Mouse (Mus musculus) forebrain, embryonic 14.5 days (tissue): Measurements from ENCODE around the gene Pah. TPM values are rescaled to one million over a fixed set of nuclear protein-coding genes. Genes with fewer than 3 reads are reported as not detected.

Experiments used
- ATAC-seq: fragments of 200-750 bp; cut with Nextera tagmentation; 2 replicates; pipeline ENCODE4 v1.8.0; 2017; ENCODE audit warnings: mild to moderate bottlenecking, moderate library complexity
- DNase-seq: peaks from one replicate; pipeline ENCODE4 v3.0.0-alpha.2; 2015; ENCODE audit warnings: low spot score
- H3K27ac ChIP-seq: fragments of 300-500 bp; sonication (generic); 2 replicates; pipeline ENCODE4 v1.5.1; 2014; ENCODE audit warnings: low read depth, mild to moderate bottlenecking, control low read depth, low read length, moderate library complexity
- H3K27me3 ChIP-seq: fragments of 300-500 bp; sonication (generic); replicated peaks from 2 replicates; pipeline ENCODE4 v1.6.1; 2014; ENCODE audit warnings: low read length, control low read depth, mixed read lengths; ENCODE audit not compliant: control insufficient read depth, insufficient read depth
- H3K36me3 ChIP-seq: fragments of 300-500 bp; sonication (generic); 2 replicates; pipeline ENCODE4 v1.6.1; 2014; ENCODE audit warnings: low read length, control low read depth; ENCODE audit not compliant: control insufficient read depth, insufficient read depth
- H3K4me1 ChIP-seq: fragments of 300-500 bp; sonication (generic); 2 replicates; pipeline ENCODE4 v1.6.1; 2014; ENCODE audit warnings: antibody characterized with exemption, low read length, control low read depth; ENCODE audit not compliant: control insufficient read depth, insufficient read depth
- H3K4me2 ChIP-seq: fragments of 300-500 bp; sonication (generic); 2 replicates; pipeline ENCODE4 v1.6.1; 2014; ENCODE audit warnings: mild to moderate bottlenecking, control low read depth, low read length
- H3K4me3 ChIP-seq: fragments of 300-500 bp; sonication (generic); 2 replicates; pipeline ENCODE4 v1.5.1; 2014; ENCODE audit warnings: low read depth, low read length, control low read depth
- H3K9ac ChIP-seq: fragments of 300-500 bp; sonication (generic); 2 replicates; pipeline ENCODE4 v1.6.1; 2014; ENCODE audit warnings: mild to moderate bottlenecking, low read length, control low read depth, moderate library complexity
- H3K9me3 ChIP-seq: fragments of 300-500 bp; sonication (generic); replicated peaks from 2 replicates; pipeline ENCODE4 v1.6.1; 2016; ENCODE audit warnings: low read length, control low read depth, mixed read lengths; ENCODE audit not compliant: control insufficient read depth
- WGBS: fragments of 180-500 bp; shearing (Covaris S2); extraction: QIAGEN DNeasy Blood & Tissue Kit; methylation state at CpG from one replicate; pipeline ENCODE4 v1.1.7; 2014; 5-methylcytosine and 5-hydroxymethylcytosine counted together
- polyA plus RNA-seq: library from polyadenylated mRNA; unstranded; fragments of >200 nt; fragmentation: Nextera tagmentation; extraction: Ambion mirVana; gene quantifications from 2 replicates; pipeline ENCODE4 v1.2.1, GENCODE M21; 2014

Gene Pah
- polyA plus RNA-seq, 1 experiment from 2014 or later, result not detected

DNA sequence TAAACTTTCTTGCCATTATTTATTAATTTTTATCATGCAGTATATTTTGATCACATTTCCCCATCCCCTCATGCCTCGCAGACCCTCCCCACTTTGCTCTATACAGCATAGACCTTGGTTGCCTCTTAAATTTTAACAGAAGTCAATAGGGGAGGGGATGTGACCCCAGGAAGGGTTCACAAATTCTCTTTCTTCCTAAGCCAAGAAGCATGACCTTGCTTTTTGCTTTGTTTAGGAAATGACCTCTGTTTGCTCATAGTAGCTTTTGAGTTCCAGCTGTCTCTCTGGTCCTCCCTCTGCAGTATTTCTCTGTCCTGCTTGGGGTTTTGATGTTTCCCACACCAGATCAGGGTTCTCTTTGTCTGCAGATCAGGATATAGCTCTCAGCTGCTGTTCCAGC is 12.6 kb downstream of the Pah start:
- ATAC-seq, result no peak
- 94% methylated on average over 1 of the region's 1 CpGs for whole genome bisulfite sequencing
- H3K27me3 ChIP-seq, result no peaks in the 10 kb centered on the region
- DNase-seq, result no peak
- no peaks in the 10 kb centered on the region for H3K36me3 ChIP-seq
- no peak overlapping the region for H3K27ac ChIP-seq
- no peaks in the 10 kb centered on the region for H3K9me3 ChIP-seq
- no peak overlapping the region for H3K9ac ChIP-seq
- H3K4me1 ChIP-seq, result no peaks in the 10 kb centered on the region
- H3K4me2 ChIP-seq, result no peak overlapping the region
- no peak overlapping the region for H3K4me3 ChIP-seq

DNA sequence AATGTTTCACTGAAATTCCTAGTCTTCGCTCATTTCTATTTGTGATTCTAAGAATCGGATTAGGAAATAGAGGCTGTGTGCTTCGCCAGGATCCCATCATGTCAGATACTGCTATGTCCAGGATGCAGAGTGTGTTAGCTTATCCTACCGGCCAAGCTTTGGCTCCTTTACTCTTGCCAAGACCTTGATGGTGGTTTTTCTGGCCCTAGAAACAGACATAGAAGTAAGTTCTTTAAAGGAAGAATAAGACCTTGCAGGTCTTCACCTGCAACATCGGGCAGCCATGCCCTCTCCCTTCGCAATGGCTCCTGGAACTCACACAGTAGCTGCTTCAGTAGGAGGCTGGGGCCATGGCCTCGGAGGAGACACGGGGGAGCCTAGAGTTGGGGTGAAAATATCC is 24.2 kb downstream of the Pah start:
- Histone ChIP-seq H3K4me3 (no peak overlapping the region), H3K9me3 (no peaks in the 10 kb centered on the region), H3K9ac (no peak overlapping the region), H3K4me1 (no peaks in the 10 kb centered on the region), H3K36me3 (no peaks in the 10 kb centered on the region), H3K27me3 (no peaks in the 10 kb centered on the region; the same call in 1 of the 2 replicates), H3K27ac (no peak overlapping the region), H3K4me2 (no peak overlapping the region)
- 89% methylated on average over 8 of the region's 8 CpGs for WGBS
- ATAC-seq (no peak), DNase-seq (no peak)

DNA sequence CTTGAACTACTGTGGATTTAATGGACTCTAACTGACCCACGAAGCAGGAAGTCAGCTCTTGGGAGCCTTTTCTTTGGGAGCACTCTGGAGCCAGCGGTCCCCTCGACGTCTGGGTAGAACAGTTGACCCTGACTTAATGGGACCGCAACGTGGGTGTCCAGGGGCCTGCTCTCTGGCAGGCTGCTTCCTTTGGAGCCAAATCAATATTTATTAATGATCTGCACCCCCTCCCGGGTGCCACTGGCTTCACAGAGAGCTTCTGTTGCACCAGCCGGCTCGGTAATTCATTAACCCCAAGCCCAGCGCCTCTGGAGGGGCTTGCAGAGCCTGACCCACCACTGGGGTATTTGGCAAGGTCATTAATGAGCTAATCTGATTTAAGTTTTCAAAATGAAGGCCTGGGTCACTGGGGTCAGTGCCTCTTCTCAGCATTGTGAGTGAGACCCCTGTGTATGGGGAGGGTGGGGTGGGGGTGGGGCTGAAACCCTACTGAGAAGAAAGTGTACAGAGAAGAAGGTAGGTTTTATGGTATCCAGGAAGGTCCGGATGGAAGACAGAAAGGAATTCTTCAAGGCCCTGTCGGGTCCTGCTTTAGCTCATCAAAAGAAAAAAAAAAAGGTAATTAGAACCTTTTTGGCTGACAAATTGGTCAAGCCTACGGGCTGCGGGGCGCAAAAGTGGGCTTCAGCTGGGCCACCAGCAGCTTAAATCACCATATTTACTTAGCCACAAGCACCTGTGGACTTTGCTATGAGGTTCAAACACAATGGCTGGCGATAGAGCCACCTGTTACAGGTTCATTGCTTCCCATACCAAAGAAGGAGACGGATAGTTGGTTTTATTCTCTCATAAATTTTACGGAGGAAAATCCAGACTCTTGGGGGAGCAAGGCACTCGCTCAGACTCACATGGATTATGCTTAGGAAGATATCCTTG is 25.0 kb downstream of the Pah start:
- 28% methylated on average over 19 of the region's 19 CpGs for WGBS
- no peak for DNase-seq
- no peak overlapping the region for H3K4me2 ChIP-seq
- ATAC-seq, result no peak
- no peak overlapping the region for H3K9ac ChIP-seq
- no peaks in the 10 kb centered on the region for H3K4me1 ChIP-seq
- no peak overlapping the region for H3K4me3 ChIP-seq
- no peaks in the 10 kb centered on the region for H3K9me3 ChIP-seq
- no peaks in the 10 kb centered on the region for H3K36me3 ChIP-seq
- no peak overlapping the region for H3K27ac ChIP-seq
- peaks cover under 1% of the 10 kb centered on the region; the same call in 1 of the 2 replicates for H3K27me3 ChIP-seq

DNA sequence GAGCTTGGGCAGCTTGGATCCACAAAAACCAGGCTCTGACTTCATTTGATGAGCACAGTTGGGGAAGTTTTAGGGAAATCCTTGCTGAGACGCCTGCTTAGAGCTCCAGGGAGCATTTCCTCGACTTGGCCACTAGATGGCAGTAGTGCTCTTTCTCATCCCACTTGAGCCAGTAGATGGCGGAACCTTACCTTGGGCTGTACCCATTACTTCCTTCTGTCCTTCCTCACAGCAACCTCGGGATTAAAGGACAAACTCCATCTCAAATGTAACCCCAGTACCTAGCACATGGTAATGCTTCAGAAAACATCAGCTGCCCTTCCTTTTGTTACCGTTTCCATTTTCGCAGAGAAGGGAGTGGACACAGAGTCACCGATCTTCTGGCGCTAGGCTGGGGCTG is 31.1 kb downstream of the Pah start:
- no peaks in the 10 kb centered on the region for H3K4me1 ChIP-seq
- no peaks in the 10 kb centered on the region for H3K9me3 ChIP-seq
- H3K36me3 ChIP-seq, result no peaks in the 10 kb centered on the region
- 26% methylated on average over 8 of the region's 8 CpGs for WGBS
- DNase-seq, result peak; percentile 84
- no peak overlapping the region for H3K4me3 ChIP-seq
- H3K4me2 ChIP-seq, result no peak overlapping the region
- H3K27ac ChIP-seq, result no peak overlapping the region
- no peak overlapping the region for H3K9ac ChIP-seq
- H3K27me3 ChIP-seq, result peaks cover 7% of the 10 kb centered on the region; the same call in 1 of the 2 replicates
- ATAC-seq, result peak; percentile 89

DNA sequence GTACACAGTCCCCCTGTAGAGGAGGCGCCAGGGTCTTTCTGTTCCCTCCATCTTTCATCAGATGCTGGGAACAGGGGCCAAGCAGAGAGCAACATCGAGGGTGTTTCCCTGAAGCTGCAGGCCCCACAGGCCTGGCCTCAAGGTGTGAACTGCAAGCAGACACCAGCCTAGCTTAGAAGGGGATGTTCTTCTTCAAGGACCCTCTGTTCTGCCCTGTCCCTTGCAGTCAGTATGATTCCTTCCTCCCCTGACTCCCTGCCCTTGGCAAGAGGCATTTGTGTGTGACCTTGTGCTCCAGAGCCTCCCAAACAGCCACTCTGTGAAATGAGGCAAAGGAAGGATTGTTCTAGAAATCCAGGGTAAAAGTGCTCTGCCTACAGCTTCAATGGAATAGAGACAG is 34.8 kb downstream of the Pah start:
- Histone ChIP-seq H3K9me3 (no peaks in the 10 kb centered on the region), H3K9ac (no peak overlapping the region), H3K4me3 (no peak overlapping the region), H3K36me3 (no peaks in the 10 kb centered on the region), H3K4me2 (no peak overlapping the region), H3K27ac (no peak overlapping the region), H3K27me3 (peaks cover 7% of the 10 kb centered on the region; the same call in 1 of the 2 replicates), H3K4me1 (no peaks in the 10 kb centered on the region)
- 76% methylated on average over 2 of the region's 2 CpGs for WGBS
- no peak for DNase-seq
- ATAC-seq, result no peak

DNA sequence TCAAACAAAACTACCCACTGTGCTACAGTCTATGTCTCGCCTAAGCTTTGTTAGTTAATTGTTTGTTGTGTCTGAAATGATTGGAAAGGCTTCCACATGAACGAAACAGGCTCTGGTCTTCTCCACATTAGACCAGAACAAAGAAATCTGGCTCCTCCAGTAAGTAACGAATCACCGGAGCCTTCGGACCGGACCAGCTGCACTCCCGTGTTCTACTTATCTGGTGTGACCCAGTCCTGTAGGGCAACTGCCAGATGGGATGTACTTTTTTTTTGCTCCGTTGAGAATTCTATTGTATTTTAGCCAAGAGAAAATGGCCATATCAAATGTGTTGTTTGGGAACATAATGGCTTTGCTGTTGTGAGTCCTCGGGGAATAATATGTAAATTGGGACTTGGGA is 42.2 kb downstream of the Pah start:
- Histone ChIP-seq H3K9ac (no peak overlapping the region), H3K4me1 (no peaks in the 10 kb centered on the region), H3K27me3 (no peaks in the 10 kb centered on the region), H3K36me3 (no peaks in the 10 kb centered on the region), H3K4me2 (no peak overlapping the region), H3K27ac (no peak overlapping the region), H3K4me3 (no peak overlapping the region), H3K9me3 (no peaks in the 10 kb centered on the region)
- no peak for DNase-seq
- ATAC-seq, result no peak
- WGBS, result 62% methylated on average over 9 of the region's 9 CpGs

DNA sequence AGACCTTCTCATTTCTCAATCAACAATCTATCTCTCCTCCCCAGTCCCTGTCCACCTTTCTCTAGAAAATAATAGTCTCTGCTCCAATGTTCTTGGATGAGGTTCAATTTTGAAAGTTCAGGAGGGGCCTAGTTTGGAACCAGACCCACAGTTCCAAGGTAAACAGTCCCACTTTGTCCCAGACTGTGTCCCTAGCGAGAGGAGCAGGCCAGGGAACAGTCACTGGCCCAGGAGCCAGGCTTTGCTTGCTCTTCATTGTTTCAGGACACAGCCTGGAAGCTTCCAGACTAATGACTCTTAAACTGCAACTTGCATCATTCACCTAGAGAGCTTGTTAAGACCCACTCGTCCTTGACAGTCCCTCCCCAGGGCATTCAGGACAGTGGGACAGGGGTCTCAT is 44.1 kb downstream of the Pah start:
- ATAC-seq, result no peak
- Histone ChIP-seq H3K4me2 (no peak overlapping the region), H3K4me3 (no peak overlapping the region), H3K27me3 (no peaks in the 10 kb centered on the region), H3K27ac (no peak overlapping the region), H3K9me3 (no peaks in the 10 kb centered on the region), H3K36me3 (no peaks in the 10 kb centered on the region), H3K9ac (no peak overlapping the region), H3K4me1 (no peaks in the 10 kb centered on the region)
- 44% methylated on average over 2 of the region's 2 CpGs for WGBS
- DNase-seq, result no peak

DNA sequence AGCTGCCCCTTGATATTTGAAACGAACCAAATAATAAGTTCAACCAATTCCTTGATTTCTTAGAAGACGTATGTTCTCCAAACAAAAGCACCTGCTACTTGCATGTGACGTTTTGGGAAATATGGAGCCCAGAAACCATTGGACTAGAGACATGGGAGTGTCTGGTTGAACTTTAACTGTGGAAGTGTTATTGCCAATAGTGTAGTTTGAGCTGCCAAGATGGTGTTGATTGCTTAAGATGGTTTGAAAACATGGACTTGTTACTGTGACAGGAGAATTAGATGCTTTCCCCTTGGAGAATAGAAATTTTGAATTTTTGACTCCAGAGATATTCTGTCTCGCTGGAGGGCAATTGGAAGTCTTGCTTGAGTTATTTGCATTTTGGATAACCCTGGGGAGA is 50.9 kb downstream of the Pah start:
- no peak for DNase-seq
- H3K9ac ChIP-seq, result no peak overlapping the region
- 88% methylated on average over 4 of the region's 4 CpGs for WGBS

DNA sequence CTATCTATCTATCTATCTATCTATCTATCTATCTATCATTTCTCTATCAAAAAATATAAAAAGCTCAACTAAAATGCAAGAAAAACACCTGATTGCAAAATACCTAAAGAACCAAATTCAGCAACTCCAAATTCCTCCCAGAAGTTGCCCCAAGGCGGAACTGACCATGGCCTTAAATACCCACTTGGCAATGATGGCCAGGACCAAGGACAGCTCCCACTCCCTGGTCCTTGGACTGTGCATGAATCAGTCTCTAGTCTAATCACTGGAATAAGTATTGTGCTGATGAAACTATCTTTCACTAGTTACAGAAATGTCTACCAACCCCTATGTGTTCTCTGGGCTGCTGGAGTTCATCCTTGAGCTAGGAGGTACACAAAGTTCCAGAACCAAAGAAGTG is 65.1 kb downstream of the Pah start:
- H3K9ac ChIP-seq, result no peak overlapping the region
- DNase-seq (no peak), ATAC-seq (no peak)
- WGBS, result 74% methylated on average over 1 of the region's 1 CpGs
- no peak overlapping the region for H3K4me3 ChIP-seq
- H3K27me3 ChIP-seq, result no peaks in the 10 kb centered on the region
- no peaks in the 10 kb centered on the region for H3K9me3 ChIP-seq
- H3K4me1 ChIP-seq, result no peaks in the 10 kb centered on the region
- H3K27ac ChIP-seq, result no peak overlapping the region
- H3K36me3 ChIP-seq, result no peaks in the 10 kb centered on the region
- H3K4me2 ChIP-seq, result no peak overlapping the region

More for the DNA sequence above, 50.9 kb downstream of the Pah start:
- no peaks in the 10 kb centered on the region for H3K27me3 ChIP-seq
- H3K9me3 ChIP-seq, result no peaks in the 10 kb centered on the region
- H3K4me3 ChIP-seq, result no peak overlapping the region
- H3K27ac ChIP-seq, result no peak overlapping the region
- H3K4me1 ChIP-seq, result no peaks in the 10 kb centered on the region
- ATAC-seq, result no peak
- no peaks in the 10 kb centered on the region for H3K36me3 ChIP-seq
- H3K4me2 ChIP-seq, result no peak overlapping the region
